Mouse (Mus musculus) heart, postnatal 0 days (tissue): ENCODE measurements around the gene Rtn4rl1. TPM values are rescaled to one million over a fixed set of nuclear protein-coding genes. Genes with fewer than 3 reads are reported as not detected.
A peak's percentile ranks its signal among the peaks of the same experiment; 100 is the strongest.
"Not testable (repeated sequence)": the region's sequence is repeated elsewhere in the genome, so short reads cannot be mapped to it uniquely, and the experiment has no call there.

Experiments used
- ATAC-seq: fragments of 200-750 bp; cut with Nextera tagmentation; 2 replicates; pipeline ENCODE4 v1.8.0; 2017; ENCODE audit warnings: low read depth, moderate number of reproducible peaks, moderate library complexity; ENCODE audit not compliant: insufficient read depth
- DNase-seq: peaks from one replicate; pipeline ENCODE4 v3.0.0-alpha.2; 2016; ENCODE audit warnings: low spot score
- H3K27ac ChIP-seq: fragments of 300-500 bp; sonication (generic); 2 replicates; pipeline ENCODE4 v1.5.1; 2014; ENCODE audit warnings: low read depth, mild to moderate bottlenecking
- H3K27me3 ChIP-seq: fragments of 300-500 bp; sonication (generic); 2 replicates; pipeline ENCODE4 v1.6.1; 2014; ENCODE audit warnings: low read length, mixed read lengths; ENCODE audit not compliant: control insufficient read depth, insufficient read depth
- H3K36me3 ChIP-seq: fragments of 300-500 bp; sonication (generic); replicated peaks from 2 replicates; pipeline ENCODE4 v1.6.1; 2014; ENCODE audit warnings: low read length, mixed read lengths; ENCODE audit not compliant: control insufficient read depth, insufficient read depth
- H3K4me1 ChIP-seq: fragments of 300-500 bp; sonication (generic); 2 replicates; pipeline ENCODE4 v1.6.1; 2014; ENCODE audit warnings: antibody characterized with exemption; ENCODE audit not compliant: control insufficient read depth, insufficient read depth
- H3K4me2 ChIP-seq: fragments of 300-500 bp; sonication (generic); 2 replicates; pipeline ENCODE4 v1.6.1; 2014; ENCODE audit warnings: low read depth, mild to moderate bottlenecking, low read length, moderate library complexity
- H3K4me3 ChIP-seq: fragments of 300-500 bp; sonication (generic); 2 replicates; pipeline ENCODE4 v1.5.1; 2014; ENCODE audit warnings: low read depth, low read length
- H3K9ac ChIP-seq: fragments of 300-500 bp; sonication (generic); replicated peaks from 2 replicates; pipeline ENCODE4 v1.6.1; 2014; ENCODE audit warnings: low read depth, low read length, mixed read lengths
- H3K9me3 ChIP-seq: fragments of 300-500 bp; sonication (generic); replicated peaks from 2 replicates; pipeline ENCODE4 v1.6.1; 2016; ENCODE audit warnings: low read length; ENCODE audit not compliant: control insufficient read depth
- CTCF ChIP-seq: IDR thresholded peaks from 2 replicates; pipeline ENCODE4 v1.5.1; 2016; ENCODE audit warnings: antibody characterized with exemption, control low read depth, low read depth
- EP300 ChIP-seq: IDR thresholded peaks from 2 replicates; pipeline ENCODE4 v1.6.1; 2016; ENCODE audit warnings: antibody characterized with exemption, low read depth
- WGBS: fragments of 180-500 bp; shearing (Covaris S2); extraction: QIAGEN DNeasy Blood & Tissue Kit; methylation state at CpG from one replicate; pipeline ENCODE4 v1.1.7; 2014; 5-methylcytosine and 5-hydroxymethylcytosine counted together
- polyA plus RNA-seq: library from polyadenylated mRNA; unstranded; fragments of >200 nt; fragmentation: Nextera tagmentation; extraction: Ambion mirVana; gene quantifications from 2 replicates; pipeline ENCODE4 v1.2.1, GENCODE M21; 2015
- total RNA-seq: library from RNA; depleted of rRNA; stranded (reverse); fragments of >200 nt; gene quantifications from 2 replicates; pipeline ENCODE4 v1.2.3, GENCODE M21; 2014; ENCODE audit warnings: low replicate concordance

Gene Rtn4rl1
- total and polyA plus RNA-seq, 2 experiments from 2014 or later: 12.2 to 19.7 TPM

DNA sequence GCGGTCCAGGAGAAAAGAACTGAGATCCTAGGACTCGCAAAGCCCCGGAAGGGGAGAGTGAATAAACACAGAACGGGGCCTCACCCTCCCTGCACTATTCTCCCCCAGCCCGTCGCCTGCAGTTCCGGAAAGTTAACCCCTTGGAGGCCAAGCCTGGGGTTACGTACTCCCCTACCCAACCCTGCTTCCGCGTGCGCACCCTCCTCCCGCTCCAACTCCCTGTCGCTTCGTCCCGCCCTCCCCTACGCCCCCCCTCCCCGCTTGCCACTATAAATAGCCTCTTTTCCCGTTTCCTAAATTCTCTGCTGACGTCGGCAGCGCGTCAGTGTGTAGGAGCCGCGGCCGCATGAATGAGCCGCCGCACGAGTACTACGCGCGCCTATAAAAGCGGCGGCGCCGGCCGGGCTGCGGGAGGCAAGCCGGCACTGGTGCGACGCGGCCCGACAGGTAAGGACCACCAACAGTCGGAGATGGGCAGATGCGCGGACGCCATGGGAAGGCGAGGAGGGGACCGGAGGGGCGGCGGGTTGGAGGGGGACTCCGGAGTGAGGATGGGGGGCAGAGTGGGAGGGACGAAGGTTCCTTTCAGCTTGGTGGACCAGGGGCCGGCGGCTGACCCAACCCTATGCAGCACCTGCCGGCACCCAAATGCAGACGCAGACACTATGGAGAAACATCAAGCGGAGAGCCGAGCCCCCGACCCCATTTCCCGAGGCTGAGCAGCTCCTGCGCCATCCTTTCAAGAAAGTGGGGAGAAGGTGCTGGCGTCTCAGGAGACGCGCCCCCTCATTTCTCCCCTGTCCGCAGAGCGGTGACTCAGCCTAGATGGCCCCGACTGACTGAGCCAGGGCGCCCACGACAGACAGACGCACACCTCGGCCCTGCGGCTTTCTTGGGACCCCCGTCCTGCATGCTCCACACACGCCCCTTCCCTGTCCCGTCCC, 21.2 kb upstream of the Rtn4rl1 start:
- H3K4me2 ChIP-seq: peak overlapping the region; percentile 75
- peaks cover 10% of the 10 kb centered on the region for H3K4me1 ChIP-seq
- no peak overlapping the region for H3K27ac ChIP-seq
- H3K4me3 ChIP-seq: peak overlapping the region; percentile 58
- peak; percentile 36 for DNase-seq
- TF ChIP-seq EP300: no peak
- no peak for TF ChIP-seq CTCF
- no peak for ATAC-seq
- H3K9me3 ChIP-seq: no peaks in the 10 kb centered on the region
- WGBS: under 1% methylated on average over 70 of the region's 75 CpGs
- H3K36me3 ChIP-seq: no peaks in the 10 kb centered on the region; the same call in 1 of the 2 replicates
- H3K27me3 ChIP-seq: peaks cover 51% of the 10 kb centered on the region
- H3K9ac ChIP-seq: no peak overlapping the region

GRCm38 (mm10) chr11:75173095-75173798, 20.3 kb upstream of the Rtn4rl1 start:
- Histone ChIP-seq H3K36me3 (no peaks in the 10 kb centered on the region; the same call in 1 of the 2 replicates), H3K9me3 (no peaks in the 10 kb centered on the region), H3K27me3 (peaks cover 44% of the 10 kb centered on the region), H3K4me1 (peaks cover 14% of the 10 kb centered on the region), H3K27ac (no peak overlapping the region), H3K9ac (no peak overlapping the region), H3K4me2 (peak overlapping the region; percentile 75), H3K4me3 (peak overlapping the region; percentile 58)
- under 1% methylated on average over 65 of the region's 71 CpGs for WGBS
- peak; percentile 68 for ATAC-seq
- TF ChIP-seq CTCF (no peak), EP300 (no peak)
- DNase-seq: peak; percentile 74

DNA sequence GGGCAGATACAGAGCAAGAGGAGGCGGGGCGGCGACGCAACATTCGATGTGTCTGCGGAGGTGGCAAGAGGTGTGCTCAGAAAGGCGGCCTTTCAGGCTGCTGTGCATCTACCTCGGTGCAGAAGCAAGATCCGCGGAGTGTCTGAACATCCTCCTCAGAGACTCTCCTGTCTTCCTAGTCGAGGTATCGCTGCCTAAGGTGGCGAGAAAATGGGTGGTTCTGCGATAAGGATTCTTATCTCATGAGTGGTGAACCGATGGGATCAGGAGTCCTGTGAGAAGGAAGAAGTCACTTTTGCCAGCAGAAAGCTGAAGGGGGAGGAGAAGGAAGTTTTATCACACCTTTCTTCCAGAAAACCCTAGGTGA, 19.8 kb upstream of the Rtn4rl1 start:
- H3K27me3 ChIP-seq: peaks cover 44% of the 10 kb centered on the region
- no peak overlapping the region for H3K27ac ChIP-seq
- H3K9ac ChIP-seq: no peak overlapping the region
- peaks cover 15% of the 10 kb centered on the region for H3K4me1 ChIP-seq
- H3K9me3 ChIP-seq: no peaks in the 10 kb centered on the region
- no peak for ATAC-seq
- peak overlapping the region; percentile 75 for H3K4me2 ChIP-seq
- no peak for DNase-seq
- H3K36me3 ChIP-seq: no peaks in the 10 kb centered on the region; the same call in 1 of the 2 replicates
- WGBS: under 1% methylated on average over 15 of the region's 15 CpGs
- H3K4me3 ChIP-seq: peak overlapping the region; percentile 58
- TF ChIP-seq EP300 (no peak), CTCF (no peak)

DNA sequence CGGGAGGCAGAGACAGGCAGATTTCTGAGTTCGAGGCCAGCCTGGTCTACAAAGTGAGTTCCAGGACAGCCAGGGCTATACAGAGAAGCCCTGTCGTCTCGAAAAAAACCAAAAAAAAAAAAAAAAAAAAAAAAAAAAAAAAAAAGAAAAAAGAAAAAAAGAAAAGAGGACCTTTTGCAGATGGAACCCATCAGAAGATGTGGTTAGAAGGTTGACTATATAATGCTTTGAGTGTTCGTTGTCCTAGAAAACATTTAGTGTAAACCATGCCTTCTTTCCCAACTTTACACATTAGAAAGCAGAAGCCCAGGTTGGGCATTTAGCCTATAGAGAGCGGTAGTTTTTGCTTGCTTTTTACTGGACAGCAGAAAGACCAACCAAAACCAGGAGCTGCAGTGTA, 19.0 kb upstream of the Rtn4rl1 start:
- not testable (repeated sequence) for H3K4me2 ChIP-seq, H3K36me3 ChIP-seq, H3K27ac ChIP-seq, H3K4me3 ChIP-seq, H3K9ac ChIP-seq, DNase-seq, H3K9me3 ChIP-seq, ATAC-seq
- Histone ChIP-seq H3K27me3 (peaks cover 41% of the 10 kb centered on the region), H3K4me1 (peaks cover 20% of the 10 kb centered on the region)
- WGBS: 69% methylated on average over 6 of the region's 6 CpGs

- DNase-seq (no peak), ATAC-seq (no peak)
- no peak for TF ChIP-seq CTCF
- TF ChIP-seq EP300: no peak
- Histone ChIP-seq H3K36me3 (peaks cover 25% of the 10 kb centered on the region), H3K4me2 (peak overlapping the region; percentile 74), H3K9me3 (no peaks in the 10 kb centered on the region), H3K4me1 (peaks cover 11% of the 10 kb centered on the region; the same call in 1 of the 2 replicates), H3K27me3 (peaks cover 8% of the 10 kb centered on the region), H3K9ac (peak overlapping the region; percentile 66), H3K4me3 (peak overlapping the region; percentile 67), H3K27ac (peak overlapping the region; percentile 75)
- 54% methylated on average over 12 of the region's 12 CpGs for WGBS
Measured at GRCm38 (mm10) chr11:75178011-75178410, 15.6 kb upstream of the Rtn4rl1 start.
